Mouse (Mus musculus) liver, embryonic 14.5 days (tissue): ENCODE measurements at regions not wholly inside any gene's neighbourhood (a gene's known extent, or its start where the extent isn't known, plus 50 kb on each side); places are given as distances from the start of the nearest gene placed in this dataset.
"Not testable (repeated sequence)": the region's sequence is repeated elsewhere in the genome, so short reads cannot be mapped to it uniquely, and the experiment has no call there.

Experiments used
- CTCF ChIP-seq: IDR thresholded peaks from 2 replicates; pipeline ENCODE4 v1.5.1; 2016; ENCODE audit warnings: antibody characterized with exemption, low read depth, control low read depth
- EP300 ChIP-seq: IDR thresholded peaks from 2 replicates; pipeline ENCODE4 v1.6.1; 2016; ENCODE audit warnings: antibody characterized with exemption, low read depth

- TF ChIP-seq CTCF, EP300: not testable (repeated sequence)
Measured at GRCm38 (mm10) chr10:7327046-7327445, 115.0 kb upstream of the Cnksr3 start.
